ENCODE assay signal across 8 mouse cellular contexts in genomic region chr6:99485884-99486640, GRCm38 (mm10). TPM values are rescaled to one million over a fixed set of nuclear protein-coding genes. Genes with fewer than 3 reads are reported as not detected.
DNase-seq lines count a peak whose midpoint lies in the region; ATAC-seq lines count a peak whose summit lies in the region.

No protein-coding gene starts in this region.

- no peaks in the 10 kb centered on the region for H3K9me3 ChIP-seq in neural tube, embryonic 12.5 days

- peaks cover 32% of the 10 kb centered on the region for H3K4me1 ChIP-seq in neural tube, embryonic 12.5 days

- peak overlapping the region; percentile 84; the same call in 1 of the 2 replicates for H3K27ac ChIP-seq in neural tube, embryonic 12.5 days

- no peak overlapping the region for H3K9ac ChIP-seq in neural tube, embryonic 12.5 days

- no peaks in the 10 kb centered on the region for H3K27me3 ChIP-seq in neural tube, embryonic 12.5 days (replicated peaks)

- H3K36me3 ChIP-seq in neural tube, embryonic 12.5 days = no peaks in the 10 kb centered on the region

- H3K4me3 ChIP-seq in neural tube, embryonic 12.5 days = no peak overlapping the region

- 63% methylated on average over 12 of the region's 12 CpGs for WGBS in neural tube, embryonic 12.5 days

- peak overlapping the region; percentile 56 for H3K4me2 ChIP-seq in neural tube, embryonic 12.5 days (replicated peaks)

- ATAC-seq in neural tube, embryonic 12.5 days (ENCODE audit: low FRiP score, low read depth) = peak; percentile 49

- DNase-seq in adrenal gland, postnatal 14 days = peak; percentile 53
- DNase-seq in adrenal gland, postnatal 4 days (ENCODE audit: low spot score in 2 of 2) = no peak
- peak; percentile 13 for DNase-seq in right cerebral cortex, postnatal 4 days
- no peak for DNase-seq in right cerebral cortex, postnatal 25 days
- DNase-seq in heart, adult 18-20 months = peak; percentile 39 to 42
- DNase-seq in kidney, postnatal 4 days = peak; percentile 37 to 61
- no peak for DNase-seq in frontal cortex, postnatal 10 days (ENCODE audit: low spot score in 2 of 2)

RNA-seq across cellular contexts. Expression of gene Foxp1, which starts 36.5 kb away (rescaled TPM):
- total RNA-seq in adrenal gland, postnatal 14 days (2021) = 46.4 and 64.0 TPM in 2 replicates
- 10 to 100 TPM; 69.8 to 75.1 TPM for total RNA-seq in adrenal gland, postnatal 4 days (2021)
- total RNA-seq in heart, adult 18-20 months (2021) = 10 to 100 TPM; 29.4 to 32.8 TPM
- polyA plus RNA-seq in neural tube, embryonic 12.5 days (2016; fragmentation: Nextera tagmentation; extraction: Ambion mirVana) = 82.2 and 91.8 TPM in 2 replicates

Comparison
In these comparisons a context has a peak if more than half of its experiments do, and no peak if none do; other contexts are left out.
1. DNase-seq: peak in adrenal gland, postnatal 14 days (single experiment), right cerebral cortex, postnatal 4 days (single experiment), heart, adult 18-20 months (2 of 2) and kidney, postnatal 4 days (2 of 2); none in adrenal gland, postnatal 4 days (0 of 2), right cerebral cortex, postnatal 25 days (single experiment) and frontal cortex, postnatal 10 days (0 of 2).